Mouse (Mus musculus): ENCODE results near the gene Micu1. TPM values are rescaled to one million over a fixed set of nuclear protein-coding genes. Genes with fewer than 3 reads are reported as not detected.
"Not testable (repeated sequence)": the region's sequence is repeated elsewhere in the genome, so short reads cannot be mapped to it uniquely, and the experiment has no call there.

Gene Micu1
- polyA plus RNA-seq, 1 experiment from 2014 or later: 72.3 TPM

DNA sequence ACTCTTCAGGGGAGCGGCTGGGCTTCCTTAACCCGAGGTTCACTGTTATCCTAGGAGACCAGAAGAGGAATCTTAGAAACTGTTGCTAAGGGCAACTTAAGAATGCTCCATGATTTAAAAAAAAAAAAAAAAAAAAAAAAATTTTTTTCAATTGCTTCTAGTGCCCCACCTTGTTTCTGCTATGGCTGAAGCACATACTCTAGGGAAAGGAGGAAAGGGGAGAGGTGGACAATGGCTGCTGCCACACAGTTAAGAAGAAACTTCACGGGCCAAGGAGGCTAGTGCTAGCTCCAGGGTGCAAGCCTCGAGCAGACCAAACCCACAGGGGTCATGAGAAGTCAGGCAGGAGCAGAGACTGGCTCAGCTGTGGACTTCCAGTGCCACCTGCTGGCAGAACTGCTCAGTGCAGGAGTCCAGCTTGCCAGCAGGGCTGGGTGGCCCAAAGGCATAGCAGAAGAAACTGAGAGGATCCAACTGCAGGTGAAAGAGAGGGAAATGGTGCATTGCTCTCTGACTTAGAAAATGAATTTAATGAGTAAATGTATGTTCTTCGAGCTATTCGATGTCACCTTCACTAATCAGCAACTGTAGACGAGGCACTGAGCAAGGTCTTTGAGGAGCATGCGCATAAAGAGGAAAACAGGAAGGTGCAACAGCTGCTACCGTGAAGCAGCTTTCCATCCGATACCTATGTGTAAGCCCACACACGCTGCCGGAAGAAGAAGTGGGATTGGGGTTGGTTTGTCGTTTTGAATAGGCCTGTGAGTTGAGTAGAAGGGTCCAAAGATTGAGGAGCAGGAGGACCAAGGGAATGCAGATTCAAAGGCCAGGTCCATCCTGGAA, 162.8 kb downstream of the Micu1 start:
- Histone ChIP-seq H3K4me3 (no peak overlapping the region), H3K27ac (no peak overlapping the region), H3K4me1 (0 out of 2 replicates have a peak, but pooled peaks cover 7% of the 10 kb centered on the region), H3K4me2 (no peak overlapping the region), H3K36me3 (no peaks in the 10 kb centered on the region), H3K27me3 (no peaks in the 10 kb centered on the region), H3K9ac (no peak overlapping the region), H3K9me3 (no peaks in the 10 kb centered on the region)
- ATAC-seq (ENCODE audit: borderline replicate concordance, extremely low read depth, low FRiP score, low TSS enrichment): no peak
- WGBS: 34% methylated on average over 13 of the region's 13 CpGs

GRCm38 (mm10) chr10:59868266-59868665, 166.0 kb downstream of the Micu1 start:
- Histone ChIP-seq H3K4me2 (no peak overlapping the region), H3K27me3 (no peaks in the 10 kb centered on the region), H3K36me3 (no peaks in the 10 kb centered on the region), H3K27ac (no peak overlapping the region), H3K4me3 (no peak overlapping the region), H3K9ac (no peak overlapping the region), H3K4me1 (0 out of 2 replicates have a peak, but pooled peaks cover 6% of the 10 kb centered on the region), H3K9me3 (no peaks in the 10 kb centered on the region)
- WGBS: 63% methylated on average over 11 of the region's 11 CpGs
- ATAC-seq (ENCODE audit: borderline replicate concordance, extremely low read depth, low FRiP score, low TSS enrichment): no peak

- Histone ChIP-seq H3K27ac (no peak overlapping the region), H3K4me2 (no peak overlapping the region), H3K36me3 (no peaks in the 10 kb centered on the region), H3K9ac (no peak overlapping the region), H3K27me3 (no peaks in the 10 kb centered on the region), H3K4me1 (no peaks in the 10 kb centered on the region), H3K4me3 (no peak overlapping the region), H3K9me3 (no peaks in the 10 kb centered on the region)
- ATAC-seq (ENCODE audit: borderline replicate concordance, extremely low read depth, low FRiP score, low TSS enrichment): peak; percentile 28; the same call in 1 of the 2 replicates
- 81% methylated on average over 6 of the region's 6 CpGs for WGBS
These were observed 167.8 kb downstream of the Micu1 start for GRCm38 (mm10) chr10:59870038-59870437.

DNA sequence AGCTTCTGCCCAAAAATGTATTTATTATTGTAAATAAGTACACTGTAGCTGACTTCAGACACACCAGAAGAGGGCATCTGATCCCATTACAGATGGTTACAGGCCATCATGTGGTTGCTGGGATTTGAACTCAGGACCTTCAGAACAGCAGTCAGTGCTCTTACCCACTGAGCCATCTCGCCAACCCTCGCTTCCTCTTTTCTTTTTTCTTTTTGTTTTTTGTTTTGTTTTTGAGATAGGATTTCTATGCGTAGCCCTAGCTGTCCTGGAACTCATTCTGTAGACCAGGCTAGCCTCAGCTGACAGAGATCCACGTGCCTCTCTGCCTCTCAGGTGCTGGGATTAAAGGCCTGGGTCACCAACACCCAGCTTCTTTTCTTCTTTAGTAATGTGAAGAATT, 170.4 kb downstream of the Micu1 start:
- H3K4me2 ChIP-seq; H3K27ac ChIP-seq; H3K9me3 ChIP-seq; ATAC-seq (ENCODE audit: borderline replicate concordance, extremely low read depth, low FRiP score, low TSS enrichment); H3K9ac ChIP-seq; H3K4me3 ChIP-seq; H3K27me3 ChIP-seq; H3K36me3 ChIP-seq; H3K4me1 ChIP-seq: not testable (repeated sequence)
- whole genome bisulfite sequencing: 80% methylated on average over 4 of the region's 4 CpGs

GRCm38 (mm10) chr10:59873206-59873605, 170.9 kb downstream of the Micu1 start:
- Histone ChIP-seq H3K27me3 (no peaks in the 10 kb centered on the region), H3K36me3 (no peaks in the 10 kb centered on the region), H3K4me2 (no peak overlapping the region), H3K9me3 (no peaks in the 10 kb centered on the region), H3K4me3 (no peak overlapping the region), H3K9ac (no peak overlapping the region), H3K4me1 (no peaks in the 10 kb centered on the region), H3K27ac (no peak overlapping the region)
- ATAC-seq (ENCODE audit: borderline replicate concordance, extremely low read depth, low FRiP score, low TSS enrichment): no peak
- 84% methylated on average over 5 of the region's 5 CpGs for WGBS

DNA sequence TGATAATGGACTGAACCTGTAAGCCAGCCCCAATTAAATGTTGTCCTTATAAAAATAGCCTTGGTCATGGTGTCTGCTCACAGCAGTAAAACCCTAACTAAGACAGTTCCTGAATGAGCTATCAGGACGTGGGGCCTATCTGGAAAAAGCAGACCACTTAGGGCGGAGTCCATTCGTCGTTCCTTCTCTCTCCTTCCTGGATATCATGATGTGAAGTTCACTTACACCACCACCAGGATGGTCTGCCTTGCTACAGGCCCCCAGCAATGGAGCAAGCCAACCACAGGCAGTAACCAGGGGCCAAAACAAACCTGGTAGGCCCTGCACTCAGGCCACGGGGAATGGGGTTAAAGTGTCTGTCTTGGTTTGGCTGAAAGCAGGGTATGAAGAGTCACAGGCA, 171.3 kb downstream of the Micu1 start:
- H3K9me3 ChIP-seq: no peaks in the 10 kb centered on the region
- WGBS: 67% methylated on average over 5 of the region's 5 CpGs
- H3K27me3 ChIP-seq: no peaks in the 10 kb centered on the region
- H3K36me3 ChIP-seq: no peaks in the 10 kb centered on the region
- H3K9ac ChIP-seq: no peak overlapping the region
- no peak overlapping the region for H3K27ac ChIP-seq
- peaks cover 1% of the 10 kb centered on the region for H3K4me1 ChIP-seq
- H3K4me2 ChIP-seq: no peak overlapping the region
- ATAC-seq (ENCODE audit: borderline replicate concordance, extremely low read depth, low FRiP score, low TSS enrichment): no peak
- no peak overlapping the region for H3K4me3 ChIP-seq

- Histone ChIP-seq H3K4me2 (no peak overlapping the region), H3K27ac (no peak overlapping the region), H3K27me3 (no peaks in the 10 kb centered on the region), H3K4me1 (peaks cover 6% of the 10 kb centered on the region), H3K9ac (no peak overlapping the region), H3K4me3 (no peak overlapping the region), H3K36me3 (no peaks in the 10 kb centered on the region), H3K9me3 (no peaks in the 10 kb centered on the region)
- no peak for ATAC-seq (ENCODE audit: borderline replicate concordance, extremely low read depth, low FRiP score, low TSS enrichment)
- WGBS: 43% methylated on average over 1 of the region's 1 CpGs
These were observed 173.1 kb downstream of the Micu1 start for GRCm38 (mm10) chr10:59875396-59875795.

GRCm38 (mm10) chr10:59876698-59877097, 174.4 kb downstream of the Micu1 start:
- H3K4me2 ChIP-seq; H3K9ac ChIP-seq; H3K27ac ChIP-seq; ATAC-seq (ENCODE audit: borderline replicate concordance, extremely low read depth, low FRiP score, low TSS enrichment); H3K36me3 ChIP-seq; H3K9me3 ChIP-seq; H3K27me3 ChIP-seq; H3K4me3 ChIP-seq: not testable (repeated sequence)
- H3K4me1 ChIP-seq: peaks cover 16% of the 10 kb centered on the region
- WGBS: 86% methylated on average over 4 of the region's 4 CpGs

- ATAC-seq (ENCODE audit: borderline replicate concordance, extremely low read depth, low FRiP score, low TSS enrichment): no peak
- Histone ChIP-seq H3K4me1 (peaks cover 16% of the 10 kb centered on the region), H3K36me3 (no peaks in the 10 kb centered on the region), H3K9me3 (no peaks in the 10 kb centered on the region), H3K27me3 (no peaks in the 10 kb centered on the region), H3K27ac (no peak overlapping the region), H3K4me2 (no peak overlapping the region), H3K4me3 (no peak overlapping the region), H3K9ac (no peak overlapping the region)
- 63% methylated on average over 15 of the region's 15 CpGs for WGBS
These were observed 175.3 kb downstream of the Micu1 start for GRCm38 (mm10) chr10:59877421-59878117.

DNA sequence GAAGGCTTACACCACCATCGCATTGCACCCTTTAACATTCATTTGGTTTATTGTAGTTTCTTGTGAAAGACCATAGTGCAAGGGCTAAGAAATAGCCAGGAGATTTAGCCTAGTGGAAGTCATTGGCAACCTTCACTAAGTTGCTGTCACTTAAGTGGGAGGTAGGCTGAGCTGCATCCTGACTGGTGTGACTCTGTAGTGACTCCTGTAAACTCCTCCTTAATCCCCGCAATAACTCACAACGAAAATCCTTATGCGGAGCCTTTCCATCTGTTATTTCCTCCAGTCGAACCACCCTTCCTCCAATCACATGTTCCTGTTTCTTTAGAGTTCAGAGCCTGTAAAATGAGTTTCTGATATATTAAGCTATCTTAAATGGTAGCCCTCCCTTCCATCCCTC, 176.5 kb downstream of the Micu1 start:
- Histone ChIP-seq H3K4me1 (peaks cover 16% of the 10 kb centered on the region), H3K4me3 (peak overlapping the region; percentile 89), H3K27me3 (no peaks in the 10 kb centered on the region), H3K9ac (peak overlapping the region; percentile 95), H3K4me2 (peak overlapping the region; percentile 88), H3K9me3 (no peaks in the 10 kb centered on the region), H3K36me3 (no peaks in the 10 kb centered on the region), H3K27ac (peak overlapping the region; percentile 99)
- WGBS: 16% methylated on average over 5 of the region's 5 CpGs
- no peak for ATAC-seq (ENCODE audit: borderline replicate concordance, extremely low read depth, low FRiP score, low TSS enrichment)

DNA sequence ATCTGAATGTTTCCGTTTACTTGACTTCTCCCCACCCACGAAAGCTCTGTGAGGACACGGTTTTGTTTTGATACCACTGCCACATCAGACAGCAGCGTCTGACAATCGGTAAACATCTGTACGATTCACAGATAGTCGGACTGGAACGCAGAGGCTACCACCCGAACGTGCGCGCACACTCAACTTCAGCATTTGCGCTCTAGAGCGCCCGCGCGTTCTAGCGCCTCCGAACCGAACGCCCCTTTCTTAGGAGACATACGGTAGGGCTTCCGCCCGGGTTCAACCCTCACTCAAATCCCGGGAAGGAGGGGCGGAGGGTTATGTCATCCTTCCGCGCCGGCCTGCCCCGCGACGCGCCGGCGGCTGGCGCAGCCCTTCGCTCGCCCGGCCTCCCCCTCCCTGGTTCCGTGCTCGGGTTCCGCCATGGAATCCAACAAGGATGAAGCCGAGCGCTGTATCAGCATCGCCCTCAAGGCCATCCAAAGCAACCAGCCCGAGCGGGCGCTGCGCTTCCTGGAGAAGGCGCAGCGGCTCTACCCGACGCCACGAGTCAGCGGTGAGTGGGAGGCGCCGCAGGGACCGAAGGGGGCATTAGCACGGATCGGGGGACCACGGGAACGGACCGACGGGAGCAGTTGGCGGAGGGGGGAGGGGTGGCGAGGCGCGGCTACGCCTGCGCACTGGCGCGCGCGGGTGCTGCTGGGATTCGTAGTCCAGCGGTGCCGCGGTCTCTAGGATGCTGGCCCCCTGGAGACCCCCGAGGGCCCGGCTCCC, 177.2 kb downstream of the Micu1 start, which contains the start of gene Dnajb12:
Gene Dnajb12 (plus strand): TSS at position 302 of the 774 bp plus-strand sequence.
- Histone ChIP-seq H3K9me3 (no peaks in the 10 kb centered on the region), H3K27ac (peak within 1 kb of the TSS; percentile 99), H3K36me3 (peaks cover 2% of the 10 kb centered on the region; the same call in 1 of the 2 replicates), H3K4me3 (peak within 1 kb of the TSS; percentile 89), H3K4me2 (peak within 1 kb of the TSS; percentile 88), H3K27me3 (no peaks in the 10 kb centered on the region), H3K9ac (peak within 1 kb of the TSS; percentile 95), H3K4me1 (peaks cover 16% of the 10 kb centered on the region)
- peak; percentile 91 for ATAC-seq (ENCODE audit: borderline replicate concordance, extremely low read depth, low FRiP score, low TSS enrichment)
- WGBS: under 1% methylated on average over 80 of the region's 80 CpGs

Measured in lung, embryonic 15.5 days (tissue).